Mouse (Mus musculus): ENCODE data around the gene Fam71a.

Gene Fam71a

DNA sequence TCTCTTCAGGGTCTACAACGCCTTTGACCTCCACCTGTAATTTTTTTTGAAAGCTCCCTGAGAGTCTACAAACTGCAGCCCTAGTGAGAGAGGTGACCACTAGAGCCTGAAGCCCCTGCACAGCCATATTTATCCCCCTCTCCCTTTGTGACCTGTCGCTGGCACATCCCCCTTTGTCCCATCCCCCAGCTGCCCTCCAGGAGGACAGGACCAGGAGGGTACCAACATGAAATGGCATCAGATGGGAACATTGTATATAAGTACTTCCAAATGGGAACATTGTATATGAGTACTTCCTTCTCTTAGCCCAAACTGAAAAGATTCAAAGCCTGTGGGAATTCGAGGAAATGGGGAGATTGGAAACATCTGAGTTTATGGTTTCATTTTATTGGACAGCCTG lies at the start of gene Fam71a:
Gene Fam71a (minus strand): TSS at position 101 of the 400 bp plus-strand sequence.
- DNase-seq (ENCODE audit: low spot score) = no peak

DNA sequence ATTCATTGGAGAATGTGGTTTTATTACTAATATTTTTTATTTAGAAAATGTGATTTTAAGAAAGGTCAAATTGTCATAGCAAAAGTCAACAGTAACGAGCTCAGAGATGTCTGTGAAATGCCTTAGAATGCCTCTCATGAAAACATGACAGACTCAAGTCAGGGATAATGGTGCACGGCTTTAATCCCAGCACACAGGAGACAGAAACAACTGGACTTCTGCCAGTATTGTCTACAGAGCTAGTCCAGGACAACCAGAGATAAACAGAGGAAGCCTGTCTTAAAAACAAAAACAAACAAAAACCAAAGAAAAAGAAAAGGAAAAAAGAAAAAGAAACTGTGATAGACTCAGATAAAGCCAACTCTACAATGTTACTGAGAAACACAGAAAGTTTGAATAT lies 46.5 kb upstream of the Fam71a start:
- DNase-seq (ENCODE audit: low spot score) = no peak

DNA sequence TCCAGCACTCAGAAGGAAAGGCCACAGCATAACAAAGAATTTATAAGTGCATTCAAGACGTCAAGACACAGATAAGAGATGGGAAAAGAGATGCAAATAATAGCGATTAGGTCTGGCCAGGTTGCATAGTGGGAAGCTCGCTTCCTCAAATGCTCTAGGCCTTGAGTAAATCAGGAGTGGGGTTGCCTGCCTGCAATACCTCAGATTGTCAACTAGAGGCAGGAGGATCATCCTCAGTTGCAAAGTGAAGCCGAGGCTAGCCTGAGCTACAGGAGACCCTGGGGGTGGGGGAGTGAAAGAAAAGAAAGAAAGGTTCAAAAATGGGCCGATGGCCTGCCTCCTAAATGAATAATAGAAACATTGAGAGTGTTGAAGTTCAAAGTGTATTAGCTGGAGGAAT lies 41.2 kb upstream of the Fam71a start:
- no peak for DNase-seq (ENCODE audit: low spot score)

GRCm38 (mm10) chr1:191204876-191205275 lies 40.3 kb upstream of the Fam71a start:
- DNase-seq (ENCODE audit: low spot score) = no peak

DNA sequence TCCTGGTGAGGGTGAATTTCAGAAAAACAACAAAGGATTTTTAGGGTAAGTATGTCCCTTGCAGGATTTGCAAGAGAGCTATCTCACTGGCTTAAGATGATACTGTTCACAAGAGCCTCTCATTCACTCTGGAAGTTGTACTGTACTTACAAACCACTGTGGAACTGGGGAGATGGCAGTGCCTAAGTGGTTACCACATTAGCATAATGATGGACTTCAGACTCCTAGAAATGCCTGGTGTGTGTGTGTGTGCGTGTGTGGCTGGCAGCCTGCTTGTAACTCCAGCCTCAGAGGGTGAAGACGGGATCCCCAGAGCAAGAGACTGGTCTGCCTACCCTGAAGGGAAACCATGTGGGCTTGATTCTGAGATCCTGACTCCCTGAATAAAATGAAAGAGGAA lies 38.9 kb upstream of the Fam71a start:
- no peak for DNase-seq (ENCODE audit: low spot score)

DNA sequence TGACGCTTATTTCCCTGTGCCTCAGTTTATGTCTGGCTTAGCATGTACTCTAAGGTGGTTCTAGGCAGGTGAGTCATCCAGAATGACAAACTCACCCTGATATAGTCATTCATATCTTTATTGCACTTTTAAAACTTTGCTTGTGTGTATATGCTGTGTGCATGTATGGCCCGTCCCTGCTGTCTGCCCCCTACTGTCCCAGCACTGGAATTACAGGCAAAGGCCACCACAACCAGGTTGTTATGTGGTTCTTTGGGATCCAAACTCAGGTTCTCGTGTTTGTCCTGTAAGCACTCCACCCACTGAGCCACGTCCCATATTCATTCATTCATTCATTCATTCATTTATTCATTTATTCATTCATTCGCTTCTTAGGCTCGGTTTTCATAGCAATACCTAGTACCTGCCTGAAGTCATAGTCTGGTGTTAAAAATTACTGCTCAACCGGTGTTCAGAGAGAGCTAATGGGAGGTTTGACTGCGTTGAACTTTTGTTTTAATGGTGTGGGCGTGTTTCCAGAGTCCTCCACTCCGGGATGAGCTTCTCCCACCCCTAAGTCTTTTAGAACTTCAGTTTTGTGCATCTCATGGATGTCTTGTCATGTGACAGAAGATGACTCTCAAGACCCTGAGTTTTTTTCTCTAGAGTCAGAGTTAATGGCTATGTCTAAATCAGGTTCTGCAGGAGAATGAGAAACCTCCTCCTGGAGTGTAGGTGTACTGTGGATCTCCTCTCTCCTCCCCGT lies 37.8 kb upstream of the Fam71a start:
- DNase-seq (ENCODE audit: low spot score) = no peak

GRCm38 (mm10) chr1:191200816-191201602 lies 36.4 kb upstream of the Fam71a start:
- no peak for DNase-seq (ENCODE audit: low spot score)

DNA sequence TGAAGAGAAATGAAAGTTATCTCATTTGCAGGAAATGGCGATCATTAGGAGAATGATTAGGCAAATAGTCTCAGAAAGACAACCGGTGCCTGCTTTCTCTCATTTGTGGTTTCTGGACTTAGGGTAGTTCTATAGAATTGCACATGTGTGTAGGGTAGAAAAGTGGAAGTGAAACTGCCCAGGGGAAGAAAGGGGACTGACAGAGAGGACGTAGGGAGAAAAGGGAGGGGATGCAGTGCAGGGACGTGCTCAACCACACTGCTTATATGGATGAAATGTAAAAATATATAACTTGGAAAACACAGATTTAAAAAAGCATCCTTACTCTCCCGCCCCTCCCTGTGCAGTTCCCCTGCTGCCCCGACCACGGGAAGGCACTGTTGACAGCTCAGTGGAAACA lies 33.3 kb upstream of the Fam71a start:
- DNase-seq (ENCODE audit: low spot score) = no peak

DNA sequence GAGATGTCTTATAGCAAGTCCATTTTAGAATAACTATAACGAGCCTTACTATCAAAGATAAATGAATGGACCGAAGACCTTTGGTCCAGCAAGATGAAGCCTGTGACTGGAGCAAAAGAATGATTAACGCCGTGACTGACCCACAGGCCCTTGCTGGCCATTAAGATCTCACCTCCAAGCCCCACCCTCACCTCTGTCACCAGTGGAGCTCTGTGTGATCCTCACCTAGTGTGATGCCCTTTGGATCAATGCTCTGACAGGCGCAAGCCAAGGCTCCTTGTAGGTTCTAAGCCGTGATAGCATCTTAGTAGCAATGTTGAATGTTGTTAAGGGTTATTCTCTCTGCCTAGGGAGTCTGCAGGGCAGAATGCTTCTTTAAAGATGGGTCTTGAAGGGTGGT lies 31.4 kb upstream of the Fam71a start:
- no peak for DNase-seq (ENCODE audit: low spot score)

DNA sequence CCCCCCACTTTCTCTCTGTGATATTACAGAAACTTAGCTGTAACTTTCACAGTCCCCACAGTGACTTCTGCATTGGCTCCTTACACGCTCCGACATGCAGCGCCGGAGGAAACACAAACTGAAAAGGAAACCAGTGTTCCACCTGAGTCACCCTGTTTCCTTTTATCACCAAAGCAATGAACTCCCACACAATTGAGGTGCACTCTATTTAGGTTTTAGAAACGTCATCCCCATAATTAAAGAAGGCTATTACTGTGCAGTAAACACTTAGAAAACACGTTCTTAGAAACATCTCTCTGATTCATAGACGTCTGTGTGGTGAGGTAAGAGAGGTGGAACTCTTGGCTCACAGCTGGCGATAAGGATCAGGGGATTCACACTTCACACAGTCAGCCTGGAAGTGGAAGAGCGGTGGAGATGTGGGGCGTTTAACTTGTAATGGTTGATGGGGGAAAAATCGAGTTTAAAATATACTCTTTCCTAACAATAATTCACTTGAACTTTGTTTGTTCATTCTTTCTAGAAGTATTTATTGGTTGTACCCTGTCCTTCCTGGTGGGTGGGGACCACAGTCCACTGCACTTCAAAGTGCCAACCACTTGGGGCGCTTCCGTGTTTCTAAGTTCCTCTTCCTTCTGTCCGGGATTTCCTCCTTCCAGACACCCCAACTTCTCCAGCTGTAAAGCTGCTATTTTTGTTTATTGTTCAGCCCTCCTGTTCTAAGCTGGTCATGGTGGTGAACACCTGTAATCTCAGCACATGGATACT lies 29.2 kb upstream of the Fam71a start:
- no peak for DNase-seq (ENCODE audit: low spot score)

DNA sequence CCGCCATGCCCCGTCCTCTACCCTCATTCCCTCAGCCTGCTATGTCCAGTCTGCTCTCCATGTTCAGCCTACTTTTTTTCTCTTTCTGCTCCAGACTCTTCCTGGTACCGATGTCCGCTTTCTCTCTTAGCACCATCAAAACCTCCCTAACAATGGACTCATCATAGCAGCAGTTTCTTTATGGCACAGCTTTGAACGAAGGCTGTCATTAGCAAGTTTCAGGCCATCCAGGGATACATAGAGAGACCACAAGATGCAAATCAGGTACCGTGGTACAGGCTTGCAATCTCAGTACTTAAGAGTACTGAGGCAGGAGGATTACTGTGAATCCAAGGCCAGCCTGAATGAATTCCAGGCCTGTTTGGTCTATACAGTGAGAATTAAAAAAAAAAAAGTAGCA lies 28.1 kb upstream of the Fam71a start:
- DNase-seq (ENCODE audit: low spot score) = no peak

DNA sequence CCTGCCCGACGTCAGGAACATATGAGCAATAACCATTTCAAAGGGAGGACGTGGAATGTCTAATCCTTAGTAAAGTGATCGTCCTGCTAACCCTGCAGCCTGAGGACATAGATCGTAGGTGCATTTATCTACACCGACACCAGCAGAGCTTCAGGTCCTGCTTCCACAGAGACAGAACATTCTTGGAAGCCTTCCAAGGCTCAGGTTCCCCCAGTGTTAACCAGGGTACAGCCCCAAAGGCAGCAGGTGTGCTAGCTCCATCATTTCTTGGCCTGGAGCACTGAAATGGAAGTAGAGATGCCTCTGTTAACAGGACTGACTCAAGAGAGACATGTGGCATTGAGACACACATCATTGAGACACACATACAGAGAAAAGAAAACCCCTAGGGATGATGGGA lies 27.6 kb upstream of the Fam71a start:
- DNase-seq (ENCODE audit: low spot score) = no peak

DNA sequence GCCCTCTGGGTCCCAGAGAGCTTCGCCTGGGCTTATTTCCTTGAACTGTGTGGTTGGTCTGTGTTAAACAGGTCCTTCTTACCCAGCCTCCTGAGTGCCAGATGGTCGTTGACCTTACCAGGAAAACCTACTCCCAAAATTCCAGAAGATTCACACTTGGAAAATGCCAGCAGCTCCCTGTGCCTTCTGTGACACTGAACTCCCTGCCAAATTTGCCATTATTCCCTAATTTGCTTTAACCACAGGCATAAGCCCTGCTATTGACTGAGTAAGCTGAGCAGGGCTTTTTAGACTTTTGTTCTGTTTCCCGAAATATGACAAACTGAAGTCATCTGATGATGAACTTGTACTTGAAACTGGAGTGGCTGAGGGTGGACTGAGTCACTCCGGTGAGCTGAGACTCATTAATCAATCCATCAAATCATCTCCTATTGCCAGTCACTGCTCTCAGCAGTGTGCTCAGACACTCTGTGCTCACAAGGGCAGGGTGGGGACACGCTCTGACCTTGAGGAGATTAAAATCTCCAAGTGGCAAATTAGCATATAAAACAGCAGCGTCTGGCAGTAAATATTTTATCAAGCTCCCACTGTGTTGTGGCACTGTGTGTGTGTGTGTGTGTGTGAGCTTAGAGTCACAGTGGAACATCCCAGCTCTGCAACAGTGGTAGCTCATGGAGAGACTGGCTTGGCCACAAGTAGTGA lies 25.2 kb upstream of the Fam71a start:
- DNase-seq (ENCODE audit: low spot score) = no peak

- no peak for DNase-seq (ENCODE audit: low spot score)
Measured at GRCm38 (mm10) chr1:191186386-191186770, 21.8 kb upstream of the Fam71a start.

DNA sequence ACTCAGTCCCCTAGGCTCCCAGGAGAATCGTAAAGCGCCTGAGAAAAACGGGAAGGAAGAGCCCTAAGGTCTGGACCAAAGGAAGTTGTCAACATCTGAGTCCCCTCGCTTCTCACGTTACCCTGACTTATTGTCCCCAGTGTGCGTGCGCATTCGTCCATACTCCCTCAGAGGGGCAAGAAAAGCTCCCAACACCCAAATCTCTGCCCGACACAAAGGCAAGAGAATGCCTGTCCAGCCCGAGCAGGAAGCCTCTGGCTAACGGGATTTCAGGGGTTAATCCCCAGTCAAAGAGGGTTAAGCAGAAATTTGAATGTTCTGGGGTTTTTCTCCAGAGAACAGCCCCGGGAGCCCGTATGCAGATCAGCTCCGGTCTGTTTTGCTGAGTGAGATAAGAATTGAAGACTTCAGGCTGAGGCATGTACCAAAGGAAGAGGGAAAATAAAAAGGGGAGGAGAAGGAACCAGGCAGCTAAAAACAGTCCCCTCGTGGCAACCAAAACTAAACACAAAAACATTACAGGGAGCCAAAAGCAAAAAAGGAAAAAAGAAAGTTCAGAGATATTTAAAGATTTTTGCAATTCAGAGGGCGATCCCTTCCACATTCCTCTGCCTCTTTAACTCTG lies 21.3 kb upstream of the Fam71a start:
- DNase-seq (ENCODE audit: low spot score) = no peak

DNA sequence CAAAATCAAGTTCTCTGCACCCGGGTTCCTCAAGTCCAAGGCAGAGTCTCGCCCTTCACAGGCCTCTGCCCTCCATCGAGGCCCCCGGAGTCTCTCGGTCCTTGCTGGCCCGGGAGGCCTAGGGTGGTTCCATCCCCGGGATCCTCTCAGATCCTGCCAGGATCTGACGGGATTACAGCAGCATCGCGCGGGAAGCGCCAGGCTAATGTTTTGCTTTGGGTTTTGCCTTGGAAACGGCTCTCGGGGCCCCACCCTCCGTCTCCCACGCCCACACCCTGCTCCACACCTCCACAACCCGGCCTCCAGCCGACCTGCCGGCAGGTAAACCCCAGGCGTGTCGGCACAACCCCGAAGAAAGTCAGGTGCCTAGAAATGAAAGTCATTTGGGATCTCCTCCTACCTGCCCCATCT lies 20.2 kb upstream of the Fam71a start:
- DNase-seq (ENCODE audit: low spot score) = no peak

DNA sequence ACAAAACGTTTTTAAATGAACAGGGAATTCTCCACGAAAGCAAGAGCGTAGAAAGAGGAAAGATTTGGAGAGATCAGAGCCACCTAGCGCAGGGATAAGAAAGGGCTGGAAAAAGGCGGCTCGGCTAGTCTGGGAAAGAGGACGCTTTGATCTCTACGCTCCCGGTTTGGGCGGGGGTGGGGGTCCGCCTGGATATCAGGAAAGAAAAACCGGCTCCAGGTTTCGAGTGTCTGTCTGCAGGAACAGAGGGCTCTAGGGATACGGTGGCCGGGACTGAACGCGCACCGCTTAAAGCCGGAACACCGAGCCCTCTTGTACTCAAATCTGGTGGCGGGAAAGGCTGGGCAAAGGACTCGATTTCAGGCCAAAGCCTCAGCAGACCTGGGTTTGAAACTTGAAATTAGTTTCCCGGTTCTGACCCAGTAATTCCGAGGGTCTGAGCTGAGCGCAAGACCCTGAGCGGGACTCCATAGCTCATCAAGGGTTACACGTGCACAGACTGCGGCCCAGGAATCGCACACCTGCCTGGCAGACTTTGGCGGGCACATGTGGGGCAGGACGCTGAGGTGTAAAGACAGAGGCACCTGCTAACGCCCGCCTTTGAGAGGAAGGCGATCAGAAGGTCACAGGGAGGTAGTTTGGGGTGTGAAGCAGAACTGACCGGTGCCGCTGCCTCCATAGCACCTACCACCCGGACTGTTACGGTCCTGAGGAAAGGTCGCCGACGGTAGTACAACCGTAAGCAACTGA lies 19.6 kb upstream of the Fam71a start:
- no peak for DNase-seq (ENCODE audit: low spot score)

- peak; percentile 97 for DNase-seq (ENCODE audit: low spot score)
Measured at GRCm38 (mm10) chr1:191183163-191184065, 18.8 kb upstream of the Fam71a start.

GRCm38 (mm10) chr1:191182431-191183162 lies 18.0 kb upstream of the Fam71a start:
- DNase-seq (ENCODE audit: low spot score) = peak; percentile 56
